Mouse (Mus musculus) kidney, adult 2 months (tissue): ENCODE data around the gene Suz12.
"Not testable (repeated sequence)": the region's sequence is repeated elsewhere in the genome, so short reads cannot be mapped to it uniquely, and the experiment has no call there.

Source experiments
- CTCF ChIP-seq: fragments of 200-500 bp; conservative IDR thresholded peaks from 2 replicates; pipeline ENCODE4 v1.5.1; 2011; ENCODE audit warnings: low read depth, mild to moderate bottlenecking, control low read depth, low read length, moderate library complexity, mixed read lengths; ENCODE audit not compliant: insufficient read depth, insufficient read length
- POLR2A ChIP-seq: fragments of 200-500 bp; IDR thresholded peaks from one replicate; pipeline ENCODE4 v1.6.1; 2011; ENCODE audit warnings: low read depth, low read length, control low read depth

- not testable (repeated sequence) for TF ChIP-seq POLR2A, CTCF
These were observed 23.6 kb downstream of the Suz12 start for GRCm38 (mm10) chr11:80016533-80016932.
